Mouse (Mus musculus) myocyte (in vitro differentiated cells): ENCODE measurements around the gene Ppp2r5d.

Experiments
- CEBPB ChIP-seq: IDR thresholded peaks from 2 replicates; pipeline ENCODE4 v1.6.1; 2011; ENCODE audit warnings: mild to moderate bottlenecking, moderate library complexity; ENCODE audit not compliant: poor library complexity, insufficient read depth, severe bottlenecking
- E2F4 ChIP-seq: IDR thresholded peaks from one replicate; pipeline ENCODE4 v1.6.1; 2011; ENCODE audit warnings: mild to moderate bottlenecking, control low read depth, moderate library complexity; ENCODE audit not compliant: insufficient read depth
- MAX ChIP-seq: IDR thresholded peaks from one replicate; pipeline ENCODE4 v1.6.1; 2011; ENCODE audit warnings: low read depth, mild to moderate bottlenecking, control low read depth
- MYOD1 ChIP-seq, 3 experiments: IDR thresholded peaks; one replicate each; pipeline ENCODE4 v1.6.1; 2011; ENCODE audit warnings: control low read depth in 2 of 3, low read depth in 2 of 3, mild to moderate bottlenecking in 2 of 3, moderate library complexity in 1 of 3; ENCODE audit not compliant: insufficient read length in 2 of 3, control insufficient read depth in 1 of 3
- MYOG ChIP-seq, 3 experiments: IDR thresholded peaks; one replicate each; pipeline ENCODE4 v1.6.1; 2011; ENCODE audit warnings: control low read depth in 2 of 3, low read depth in 2 of 3, mild to moderate bottlenecking in 2 of 3; ENCODE audit not compliant: insufficient read length in 2 of 3, control insufficient read depth in 1 of 3, insufficient read depth in 1 of 3
- POLR2A ChIP-seq: IDR thresholded peaks from one replicate; pipeline ENCODE4 v1.6.1; 2011; ENCODE audit warnings: low read depth, mild to moderate bottlenecking, control low read depth, moderate library complexity; ENCODE audit not compliant: insufficient read length
- POLR2AphosphoS2 ChIP-seq: IDR thresholded peaks from one replicate; pipeline ENCODE4 v1.6.1; 2011; ENCODE audit warnings: low read depth, control low read depth; ENCODE audit not compliant: insufficient read length
- REST ChIP-seq: IDR thresholded peaks from one replicate; pipeline ENCODE4 v1.6.1; 2011; ENCODE audit warnings: mild to moderate bottlenecking, control low read depth, moderate library complexity; ENCODE audit not compliant: insufficient read depth, insufficient read length
- SRF ChIP-seq: IDR thresholded peaks from one replicate; pipeline ENCODE4 v1.6.1; 2011; ENCODE audit warnings: low read depth; ENCODE audit not compliant: control insufficient read depth, insufficient read length
- TCF12 ChIP-seq: IDR thresholded peaks from one replicate; pipeline ENCODE4 v1.6.1; 2011; ENCODE audit warnings: mild to moderate bottlenecking, control low read depth; ENCODE audit not compliant: poor library complexity, insufficient read depth, severe bottlenecking
- TCF3 ChIP-seq: IDR thresholded peaks from one replicate; pipeline ENCODE4 v1.6.1; 2011; ENCODE audit warnings: low read depth, control low read depth; ENCODE audit not compliant: insufficient read length
- USF1 ChIP-seq: IDR thresholded peaks from one replicate; pipeline ENCODE4 v1.6.1; 2011; ENCODE audit warnings: low read depth, mild to moderate bottlenecking, control low read depth, moderate library complexity

- no peak for TF ChIP-seq USF1
- peak; percentile 82 for TF ChIP-seq POLR2A
- peak; percentile 75 for TF ChIP-seq POLR2AphosphoS2
- no peak for TF ChIP-seq E2F4
- TF ChIP-seq MYOG (IDR thresholded peaks at IDR 0.05; ENCODE audit: control insufficient read depth in 1 of 3, insufficient read depth in 1 of 3, insufficient read length in 2 of 3, low read depth in 2 of 3), result no peak
- no peak for TF ChIP-seq CEBPB
- TF ChIP-seq MYOD1 (IDR thresholded peaks at IDR 0.05; ENCODE audit: control insufficient read depth in 1 of 3, insufficient read length in 2 of 3, low read depth in 2 of 3), result no peak
- no peak for TF ChIP-seq MAX
- TF ChIP-seq TCF12, result no peak
- no peak for TF ChIP-seq TCF3
- TF ChIP-seq REST, result no peak
- no peak for TF ChIP-seq SRF
These were observed 6.2 kb upstream of the Ppp2r5d start, which contains the start of gene Pex6 for GRCm38 (mm10) chr17:46710959-46711597.
